Mouse (Mus musculus) limb, embryonic 15.5 days (tissue): ENCODE results near the gene Asap3. TPM values are rescaled to one million over a fixed set of nuclear protein-coding genes. Genes with fewer than 3 reads are reported as not detected.

ENCODE experiments used
- ATAC-seq: fragments of 200-750 bp; cut with Nextera tagmentation; 2 replicates; pipeline ENCODE4 v1.8.0; 2017; ENCODE audit warnings: low read depth, moderate TSS enrichment; ENCODE audit not compliant: insufficient number of reproducible peaks, low FRiP score, low TSS enrichment
- H3K27ac ChIP-seq: fragments of 300-500 bp; sonication (generic); 2 replicates; pipeline ENCODE4 v1.5.1; 2015; ENCODE audit warnings: moderate library complexity, mild to moderate bottlenecking, inconsistent platforms
- H3K27me3 ChIP-seq: fragments of 300-500 bp; sonication (generic); 2 replicates; pipeline ENCODE4 v1.6.1; 2015; ENCODE audit warnings: inconsistent platforms
- H3K36me3 ChIP-seq: fragments of 300-500 bp; sonication (generic); 2 replicates; pipeline ENCODE4 v1.6.1; 2015; ENCODE audit warnings: inconsistent platforms
- H3K4me1 ChIP-seq: fragments of 300-500 bp; sonication (generic); 2 replicates; pipeline ENCODE4 v1.6.1; 2015; ENCODE audit warnings: inconsistent platforms
- H3K4me2 ChIP-seq: fragments of 300-500 bp; sonication (generic); 2 replicates; pipeline ENCODE4 v1.6.1; 2015; ENCODE audit warnings: mild to moderate bottlenecking, inconsistent platforms
- H3K4me3 ChIP-seq: fragments of 300-500 bp; sonication (generic); 2 replicates; pipeline ENCODE4 v1.5.1; 2015; ENCODE audit warnings: mild to moderate bottlenecking, inconsistent platforms
- H3K9ac ChIP-seq: fragments of 300-500 bp; sonication (generic); 2 replicates; pipeline ENCODE4 v1.6.1; 2015; ENCODE audit warnings: inconsistent platforms
- H3K9me3 ChIP-seq: fragments of 300-500 bp; sonication (generic); 2 replicates; pipeline ENCODE4 v1.6.1; 2016; ENCODE audit warnings: inconsistent platforms
- WGBS: fragments of 180-500 bp; shearing (Covaris S2); methylation state at CpG from one replicate; pipeline ENCODE4 v1.1.7; 2015; 5-methylcytosine and 5-hydroxymethylcytosine counted together
- polyA plus RNA-seq: library from polyadenylated mRNA; unstranded; fragments of >200 nt; fragmentation: Nextera tagmentation; extraction: Ambion mirVana; gene quantifications from 2 replicates; pipeline ENCODE4 v1.2.1, GENCODE M21; 2015

Gene Asap3
- polyA plus RNA-seq, 1 experiment from 2014 or later, result 19.0 TPM

DNA sequence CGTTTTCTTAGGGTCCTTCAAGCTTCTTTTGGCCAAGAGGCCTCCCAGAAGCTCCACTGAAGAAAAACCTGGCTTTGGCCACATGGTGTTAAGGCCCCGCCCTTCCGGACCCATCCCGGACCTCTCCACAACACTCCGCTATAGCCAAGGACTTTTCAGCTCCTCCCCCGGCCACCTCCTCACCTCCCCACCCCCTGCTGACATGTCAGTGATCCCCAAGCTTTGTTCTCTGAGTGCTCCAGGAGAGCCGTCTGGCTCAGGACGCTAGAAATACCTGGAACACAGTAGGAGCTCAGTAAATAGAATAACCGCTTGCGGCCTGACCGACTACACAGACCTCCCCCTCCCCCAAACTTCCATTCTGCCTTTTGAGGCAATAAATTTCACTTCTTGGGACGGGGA is 40.4 kb downstream of the Asap3 start:
- Histone ChIP-seq H3K27ac (no peak overlapping the region), H3K9me3 (no peaks in the 10 kb centered on the region), H3K4me1 (peaks cover 45% of the 10 kb centered on the region), H3K9ac (no peak overlapping the region), H3K36me3 (peaks cover 36% of the 10 kb centered on the region), H3K4me2 (peak overlapping the region; percentile 93), H3K4me3 (peak overlapping the region; percentile 48; the same call in 1 of the 2 replicates), H3K27me3 (peaks cover 56% of the 10 kb centered on the region)
- no peak for ATAC-seq
- WGBS, result 8% methylated on average over 12 of the region's 12 CpGs

DNA sequence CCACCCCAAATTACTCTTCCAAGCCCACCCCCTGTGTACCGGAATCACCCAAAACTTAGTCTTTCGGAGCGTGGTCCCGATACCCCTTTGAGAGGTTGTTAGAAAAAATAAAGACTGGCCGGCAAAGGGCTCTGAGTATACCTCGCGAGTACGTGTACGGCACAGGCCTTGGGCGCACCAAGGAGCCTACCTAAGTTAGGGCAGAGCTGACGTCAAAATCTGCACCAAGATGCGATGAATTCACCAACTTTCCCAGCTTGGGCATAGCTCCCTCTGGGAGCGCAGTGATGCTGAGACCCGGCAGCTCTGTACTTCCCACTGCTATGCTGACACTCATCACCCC is 41.2 kb downstream of the Asap3 start:
- WGBS, result 2% methylated on average over 14 of the region's 14 CpGs
- no peak for ATAC-seq
- no peak overlapping the region for H3K27ac ChIP-seq
- H3K4me3 ChIP-seq, result peak overlapping the region; percentile 48
- peak overlapping the region; percentile 39; the same call in 1 of the 2 replicates for H3K9ac ChIP-seq
- H3K27me3 ChIP-seq, result peaks cover 56% of the 10 kb centered on the region
- peaks cover 45% of the 10 kb centered on the region for H3K4me1 ChIP-seq
- no peaks in the 10 kb centered on the region for H3K9me3 ChIP-seq
- peaks cover 30% of the 10 kb centered on the region for H3K36me3 ChIP-seq
- peak overlapping the region; percentile 93 for H3K4me2 ChIP-seq

DNA sequence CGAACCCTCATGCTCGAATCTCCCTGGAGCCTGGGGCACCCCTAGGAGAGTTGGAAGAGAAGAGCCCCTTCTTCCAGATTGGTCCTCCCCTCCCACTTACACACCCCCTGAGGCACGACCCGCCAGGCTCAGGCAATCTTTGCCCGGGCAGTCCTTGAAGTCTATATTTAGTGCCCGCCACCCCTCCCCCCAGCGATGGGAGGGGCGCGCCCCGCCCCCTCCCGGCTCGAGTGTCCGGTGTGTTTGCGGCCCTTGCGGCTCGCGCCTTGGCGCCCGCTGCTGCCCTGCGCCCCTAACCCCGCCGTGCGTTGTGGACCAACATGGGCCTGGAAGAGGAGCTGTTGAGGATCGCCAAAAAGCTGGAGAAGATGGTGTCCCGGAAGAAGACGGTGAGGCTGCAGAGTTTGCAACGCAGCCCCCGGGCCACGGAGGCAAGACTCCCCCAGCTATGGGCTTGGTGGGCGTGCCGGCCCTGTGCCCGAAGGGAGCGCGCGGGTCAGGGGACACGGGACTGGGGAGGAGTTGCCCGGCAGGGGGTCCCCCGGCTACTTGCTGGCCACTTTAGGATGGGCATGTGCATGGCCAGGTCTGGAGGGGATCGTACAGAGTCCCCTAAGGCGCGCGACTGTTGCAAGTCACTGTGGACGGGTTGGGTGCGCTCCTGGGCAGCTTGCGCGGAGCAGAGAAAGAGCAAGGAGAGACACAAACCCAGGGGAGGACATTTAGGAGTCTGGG is 41.7 kb downstream of the Asap3 start, which contains the start of gene Tcea3:
Tcea3 (plus strand) TSS at position 1 of the 735 bp plus-strand sequence.
- Histone ChIP-seq H3K4me2 (peak within 1 kb of the TSS; percentile 93), H3K27ac (peak within 1 kb of the TSS; percentile 51), H3K9me3 (no peaks in the 10 kb centered on the region), H3K36me3 (peaks cover 24% of the 10 kb centered on the region), H3K27me3 (peaks cover 56% of the 10 kb centered on the region), H3K9ac (peak within 1 kb of the TSS; percentile 39), H3K4me3 (peak within 1 kb of the TSS; percentile 48), H3K4me1 (peaks cover 45% of the 10 kb centered on the region)
- WGBS, result 1% methylated on average over 46 of the region's 46 CpGs
- ATAC-seq, result no peak; the same call in 1 of the 2 replicates

DNA sequence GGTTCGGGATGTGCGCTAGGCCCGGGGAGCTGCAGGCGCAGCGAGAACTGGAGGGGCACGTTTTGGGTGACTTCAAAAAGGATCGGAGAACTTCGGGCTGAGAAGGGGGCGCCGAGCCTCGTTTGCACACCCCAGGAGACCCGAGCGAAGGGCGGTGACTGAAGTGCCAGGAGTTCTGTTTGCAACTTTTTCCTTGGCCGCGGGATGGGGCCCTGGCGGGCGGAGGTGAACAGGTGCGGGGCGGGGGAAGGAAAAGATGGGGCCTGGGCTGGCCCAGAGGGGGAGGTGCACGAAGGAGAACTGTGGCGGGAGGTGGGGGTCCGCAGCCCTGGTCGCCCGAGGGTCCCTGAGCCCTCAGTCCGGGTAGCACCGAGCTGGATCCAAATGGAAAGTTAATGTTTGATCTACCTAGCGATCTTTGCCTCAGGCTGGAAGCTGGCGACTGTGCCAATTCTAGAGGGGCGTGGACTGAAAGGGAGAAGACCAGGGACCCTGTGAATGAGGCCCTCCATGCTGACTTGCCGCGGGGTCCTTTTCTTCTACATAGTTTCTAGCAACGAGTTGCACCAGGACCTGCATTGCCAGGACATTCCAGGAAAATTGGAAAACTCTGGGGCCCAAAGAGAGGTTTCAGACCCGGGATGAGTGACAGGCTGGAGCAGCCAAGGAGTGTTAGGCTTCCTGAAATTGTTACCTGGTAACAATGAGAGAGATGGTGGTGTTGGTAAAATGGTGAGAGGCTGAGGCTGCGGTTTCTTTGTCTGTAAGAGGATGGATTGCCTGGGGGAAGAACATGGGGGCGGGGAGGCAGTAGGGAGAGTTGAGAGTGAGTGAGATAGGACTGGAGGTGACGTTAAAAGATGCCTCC is 42.5 kb downstream of the Asap3 start:
- Histone ChIP-seq H3K4me3 (peak overlapping the region; percentile 48), H3K27ac (peak overlapping the region; percentile 51), H3K4me1 (peaks cover 45% of the 10 kb centered on the region), H3K27me3 (peaks cover 52% of the 10 kb centered on the region), H3K9me3 (no peaks in the 10 kb centered on the region), H3K9ac (peak overlapping the region; percentile 39), H3K4me2 (peak overlapping the region; percentile 93), H3K36me3 (peaks cover 16% of the 10 kb centered on the region)
- no peak for ATAC-seq
- WGBS, result 1% methylated on average over 35 of the region's 37 CpGs

DNA sequence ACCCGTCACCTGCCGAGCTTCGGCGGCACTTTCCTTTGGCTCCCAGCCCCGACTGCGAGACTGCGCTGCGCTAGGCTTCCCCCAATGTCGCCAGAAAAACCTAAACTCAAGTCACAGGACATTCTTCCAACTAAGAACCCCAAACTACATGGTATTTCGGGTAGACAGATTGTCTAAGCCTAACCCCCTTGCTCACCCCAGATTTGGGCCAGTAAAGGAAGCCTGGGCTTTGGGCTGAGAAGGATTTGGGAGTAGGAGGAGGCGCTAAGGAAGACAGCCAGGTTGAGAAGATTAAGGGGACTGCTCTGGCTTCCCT is 43.1 kb downstream of the Asap3 start:
- Histone ChIP-seq H3K4me2 (peak overlapping the region; percentile 93), H3K9me3 (no peaks in the 10 kb centered on the region), H3K4me1 (peaks cover 45% of the 10 kb centered on the region), H3K9ac (no peak overlapping the region), H3K4me3 (peak overlapping the region; percentile 48), H3K36me3 (peaks cover 10% of the 10 kb centered on the region), H3K27me3 (peaks cover 52% of the 10 kb centered on the region), H3K27ac (0 out of 2 replicates have a peak overlapping the region, but pooled peaks have one; percentile 29)
- no peak for ATAC-seq
- 14% methylated on average over 11 of the region's 11 CpGs for WGBS

DNA sequence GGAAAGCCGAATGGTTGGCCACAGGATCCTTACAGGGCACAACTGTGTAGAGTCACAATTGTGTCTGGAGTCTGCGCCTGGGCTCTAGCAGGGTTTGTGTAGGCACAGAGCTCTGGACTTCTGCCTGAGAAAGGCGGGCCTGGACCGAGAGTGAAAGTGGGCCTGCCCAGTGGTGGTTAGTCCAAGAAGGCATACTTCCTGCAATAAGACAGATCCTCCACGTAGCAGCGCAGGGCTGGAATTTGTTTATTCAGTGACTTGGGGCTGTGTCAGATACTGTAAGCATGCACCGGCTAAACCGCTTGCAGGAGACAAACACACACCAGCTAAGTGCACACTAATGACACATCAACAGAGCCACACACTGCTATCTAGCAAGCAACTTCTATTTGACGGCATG is 43.6 kb downstream of the Asap3 start:
- Histone ChIP-seq H3K9ac (no peak overlapping the region), H3K4me2 (peak overlapping the region; percentile 93), H3K4me3 (0 out of 2 replicates have a peak overlapping the region, but pooled peaks have one; percentile 48), H3K9me3 (no peaks in the 10 kb centered on the region), H3K36me3 (0 out of 2 replicates have a peak, but pooled peaks cover 6% of the 10 kb centered on the region), H3K4me1 (peaks cover 45% of the 10 kb centered on the region), H3K27me3 (peaks cover 49% of the 10 kb centered on the region), H3K27ac (peak overlapping the region; percentile 48)
- no peak for ATAC-seq
- 31% methylated on average over 9 of the region's 9 CpGs for WGBS

DNA sequence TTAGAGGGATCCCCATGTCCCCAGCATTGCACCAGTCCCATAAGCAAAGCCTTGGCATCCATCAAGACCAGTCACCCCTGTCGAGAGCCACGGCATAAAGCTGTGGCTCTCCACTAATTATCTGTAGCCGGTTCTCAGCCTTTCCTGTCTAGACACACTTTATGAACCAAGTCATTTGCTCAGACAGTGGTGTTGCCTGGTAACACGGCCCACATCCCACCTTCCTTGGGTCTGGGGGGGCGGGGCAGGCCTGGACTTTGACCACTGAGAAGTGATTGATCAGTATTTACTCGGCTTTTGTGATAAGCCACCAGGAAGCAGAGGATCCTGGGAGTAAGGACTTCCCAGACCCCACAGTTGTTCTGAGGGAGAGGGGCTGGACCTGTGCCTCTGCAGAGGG is 49.8 kb downstream of the Asap3 start:
- Histone ChIP-seq H3K4me1 (peaks cover 5% of the 10 kb centered on the region), H3K27ac (no peak overlapping the region), H3K27me3 (no peaks in the 10 kb centered on the region; the same call in 1 of the 2 replicates), H3K4me3 (no peak overlapping the region), H3K9me3 (no peaks in the 10 kb centered on the region), H3K4me2 (no peak overlapping the region), H3K36me3 (no peaks in the 10 kb centered on the region), H3K9ac (no peak overlapping the region)
- no peak for ATAC-seq
- WGBS, result 39% methylated on average over 6 of the region's 6 CpGs

DNA sequence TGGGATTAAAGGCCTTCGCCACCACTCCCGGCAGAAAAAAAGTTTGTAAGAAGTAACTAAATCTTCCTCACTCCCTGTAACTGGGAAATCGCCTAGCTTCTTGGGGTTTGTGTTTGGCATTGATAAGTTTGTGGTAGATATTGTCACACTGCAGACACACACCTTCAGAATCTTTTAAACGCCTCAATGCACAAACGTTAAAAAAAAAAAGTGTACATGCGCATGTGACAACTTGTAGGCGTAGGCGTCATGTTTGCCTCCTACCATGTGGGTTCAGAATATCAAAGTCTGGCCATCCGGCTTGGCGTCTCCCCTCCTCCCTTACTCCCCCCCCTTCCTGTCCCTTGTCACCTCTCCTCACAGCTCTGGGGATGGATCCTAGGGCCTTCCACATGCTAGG is 50.5 kb downstream of the Asap3 start:
- Histone ChIP-seq H3K27me3 (no peaks in the 10 kb centered on the region), H3K36me3 (no peaks in the 10 kb centered on the region), H3K4me2 (no peak overlapping the region), H3K9ac (no peak overlapping the region), H3K4me3 (no peak overlapping the region), H3K4me1 (peaks cover 5% of the 10 kb centered on the region), H3K9me3 (no peaks in the 10 kb centered on the region), H3K27ac (no peak overlapping the region)
- WGBS, result 62% methylated on average over 10 of the region's 10 CpGs
- ATAC-seq, result no peak

DNA sequence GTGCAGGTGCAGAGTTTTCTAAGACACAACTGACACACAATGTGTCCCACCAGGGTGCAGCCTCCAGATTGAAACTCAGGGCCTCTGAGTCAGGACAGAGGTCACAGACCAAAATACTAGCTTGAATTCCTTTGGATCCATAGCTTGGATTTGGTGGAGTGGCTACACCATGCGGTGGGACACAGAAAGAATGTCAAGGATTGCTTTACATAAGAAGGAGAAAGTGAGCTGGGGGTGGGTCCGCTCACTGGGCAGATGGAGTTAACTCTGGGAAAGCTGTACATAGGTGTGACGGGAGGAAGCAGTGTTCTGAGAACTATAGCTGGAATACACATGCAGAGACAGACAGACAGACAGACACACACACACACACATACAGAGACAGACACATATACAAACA is 53.8 kb downstream of the Asap3 start:
- Histone ChIP-seq H3K9ac (no peak overlapping the region), H3K27ac (no peak overlapping the region), H3K4me3 (no peak overlapping the region), H3K36me3 (no peaks in the 10 kb centered on the region), H3K4me1 (peaks cover 5% of the 10 kb centered on the region), H3K4me2 (no peak overlapping the region), H3K27me3 (peaks cover 3% of the 10 kb centered on the region), H3K9me3 (no peaks in the 10 kb centered on the region)
- no peak for ATAC-seq
- WGBS, result 64% methylated on average over 3 of the region's 3 CpGs

DNA sequence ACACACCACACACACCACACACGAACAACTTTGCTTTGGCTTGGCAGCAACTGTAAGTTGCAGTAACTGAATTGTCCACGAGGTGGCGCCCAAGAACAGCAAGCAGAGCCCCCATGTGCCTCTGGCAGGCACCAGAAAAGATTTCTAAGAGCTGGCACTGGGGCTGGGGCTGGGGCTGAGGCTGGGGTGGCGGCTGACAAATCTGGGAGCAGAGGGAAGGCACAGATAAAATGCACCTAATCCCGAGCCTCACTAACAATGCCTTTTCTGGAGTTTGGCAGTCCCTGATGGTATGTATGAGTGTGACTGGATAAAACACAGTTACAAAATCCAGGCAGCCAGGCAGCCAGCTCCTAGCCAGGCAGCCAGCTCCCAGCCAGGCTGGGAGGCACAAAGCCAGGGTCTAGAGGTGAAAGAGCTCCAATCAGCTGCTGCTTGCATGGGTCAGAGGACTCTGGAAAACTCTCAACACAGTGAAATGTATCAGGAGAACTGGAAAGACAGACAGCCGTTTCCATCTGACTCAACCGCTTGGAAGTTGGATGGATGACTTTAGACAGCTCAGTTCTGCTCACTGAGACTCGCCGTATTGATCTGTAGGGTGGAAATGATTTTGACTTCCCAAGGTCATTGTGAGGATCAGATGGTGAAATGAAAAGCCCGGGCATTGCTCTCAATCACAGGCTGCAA is 54.5 kb downstream of the Asap3 start:
- Histone ChIP-seq H3K9me3 (no peaks in the 10 kb centered on the region), H3K36me3 (no peaks in the 10 kb centered on the region), H3K27me3 (peaks cover 5% of the 10 kb centered on the region), H3K4me2 (no peak overlapping the region), H3K27ac (no peak overlapping the region), H3K4me3 (no peak overlapping the region), H3K9ac (no peak overlapping the region), H3K4me1 (peaks cover 5% of the 10 kb centered on the region)
- no peak for ATAC-seq
- 40% methylated on average over 10 of the region's 10 CpGs for WGBS

DNA sequence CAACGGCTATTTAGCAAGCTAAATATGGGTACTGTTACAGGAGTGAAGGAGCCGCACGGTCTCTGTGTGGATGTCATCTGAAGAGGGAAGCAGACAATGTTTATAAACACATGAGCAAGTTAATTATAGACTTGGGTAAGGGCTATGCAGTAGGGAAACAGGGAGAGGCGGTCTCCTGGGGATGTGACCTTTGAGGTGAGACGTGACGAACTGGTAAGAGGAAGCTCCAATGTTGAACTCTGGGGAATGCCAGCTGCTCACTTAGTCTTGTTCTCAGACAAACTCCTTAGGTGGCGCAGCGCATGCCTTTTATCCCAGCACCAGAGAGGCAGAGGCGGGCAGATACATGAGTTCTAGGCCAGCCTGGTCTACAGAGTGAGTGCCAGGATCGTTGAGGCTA is 55.7 kb downstream of the Asap3 start:
- peaks cover 5% of the 10 kb centered on the region for H3K4me1 ChIP-seq
- H3K27ac ChIP-seq, result no peak overlapping the region
- ATAC-seq, result no peak
- H3K27me3 ChIP-seq, result peaks cover 5% of the 10 kb centered on the region
- H3K9ac ChIP-seq, result no peak overlapping the region
- 77% methylated on average over 10 of the region's 10 CpGs for WGBS
- H3K9me3 ChIP-seq, result no peaks in the 10 kb centered on the region
- H3K4me2 ChIP-seq, result no peak overlapping the region
- H3K36me3 ChIP-seq, result no peaks in the 10 kb centered on the region
- H3K4me3 ChIP-seq, result no peak overlapping the region
